Mouse (Mus musculus) fibroblast of lung, adult 2 months (primary cell): ENCODE measurements around the gene Flrt1.
A peak's percentile ranks its signal among the peaks of the same experiment; 100 is the strongest.
"Not testable (repeated sequence)": the region's sequence is repeated elsewhere in the genome, so short reads cannot be mapped to it uniquely, and the experiment has no call there.

Source experiments
- DNase-seq: peaks from one replicate; pipeline ENCODE4 v3.0.0-alpha.2; 2011; ENCODE audit warnings: low read depth

Gene Flrt1

GRCm38 (mm10) chr19:7103349-7103992, 2.1 kb downstream of the Flrt1 start:
- DNase-seq, result no peak

GRCm38 (mm10) chr19:7102039-7102438, 3.5 kb downstream of the Flrt1 start:
- no peak for DNase-seq

GRCm38 (mm10) chr19:7099620-7100155, 5.8 kb downstream of the Flrt1 start:
- DNase-seq, result no peak

- no peak for DNase-seq
These were observed 12.8 kb downstream of the Flrt1 start for GRCm38 (mm10) chr19:7092756-7093155.

- DNase-seq, result no peak
These were observed 14.0 kb downstream of the Flrt1 start for GRCm38 (mm10) chr19:7091448-7092050.

GRCm38 (mm10) chr19:7090369-7091064, 15.0 kb downstream of the Flrt1 start:
- DNase-seq, result no peak

- DNase-seq, result no peak
These were observed 15.7 kb downstream of the Flrt1 start for GRCm38 (mm10) chr19:7089842-7090251.

- DNase-seq, result peak; percentile 36
These were observed 16.5 kb downstream of the Flrt1 start for GRCm38 (mm10) chr19:7089050-7089449.

- DNase-seq, result no peak
These were observed 17.0 kb downstream of the Flrt1 start for GRCm38 (mm10) chr19:7088558-7088957.

GRCm38 (mm10) chr19:7084734-7085133, 20.8 kb downstream of the Flrt1 start:
- DNase-seq, result no peak

- DNase-seq, result no peak
These were observed 22.3 kb downstream of the Flrt1 start for GRCm38 (mm10) chr19:7083035-7083794.

- no peak for DNase-seq
These were observed 23.8 kb downstream of the Flrt1 start for GRCm38 (mm10) chr19:7081516-7082266.

- no peak for DNase-seq
These were observed 27.3 kb downstream of the Flrt1 start for GRCm38 (mm10) chr19:7078271-7078670.

GRCm38 (mm10) chr19:7077666-7078065, 27.9 kb downstream of the Flrt1 start:
- DNase-seq, result no peak

- not testable (repeated sequence) for DNase-seq
These were observed 30.2 kb downstream of the Flrt1 start for GRCm38 (mm10) chr19:7075336-7075735.

GRCm38 (mm10) chr19:7073997-7074781, 31.3 kb downstream of the Flrt1 start:
- no peak for DNase-seq

- no peak for DNase-seq
These were observed 33.3 kb downstream of the Flrt1 start for GRCm38 (mm10) chr19:7072221-7072620.

GRCm38 (mm10) chr19:7070775-7071174, 34.8 kb downstream of the Flrt1 start:
- no peak for DNase-seq

- DNase-seq, result no peak
These were observed 35.5 kb downstream of the Flrt1 start for GRCm38 (mm10) chr19:7069781-7070763.
